Mouse (Mus musculus) ES-E14 (cell line): ENCODE measurements around the gene Gm13889.

ENCODE experiments used
- CHD2 ChIP-seq: IDR thresholded peaks from 2 replicates; pipeline ENCODE4 v1.6.1; 2014; ENCODE audit warnings: mild to moderate bottlenecking, low read depth, low read length, inconsistent platforms
- HCFC1 ChIP-seq: IDR thresholded peaks from 2 replicates; pipeline ENCODE4 v1.6.1; 2012; ENCODE audit warnings: low read length, inconsistent platforms, borderline replicate concordance; ENCODE audit not compliant: insufficient read depth
- MAFK ChIP-seq: IDR thresholded peaks from 2 replicates; pipeline ENCODE4 v1.6.1; 2014; ENCODE audit warnings: mild to moderate bottlenecking, low read depth, low read length, inconsistent platforms; ENCODE audit not compliant: insufficient read depth
- ZC3H11A ChIP-seq: IDR thresholded peaks from 2 replicates; pipeline ENCODE4 v1.6.1; 2012; ENCODE audit warnings: low read depth, mild to moderate bottlenecking, inconsistent platforms, low read length, borderline replicate concordance
- ZNF384 ChIP-seq: IDR thresholded peaks from 2 replicates; pipeline ENCODE4 v1.6.1; 2012; ENCODE audit warnings: low read depth, low read length, inconsistent platforms

GRCm38 (mm10) chr2:93991336-93991735 is 34.3 kb upstream of the Gm13889 start:
- TF ChIP-seq CHD2 (no peak), ZC3H11A (no peak), MAFK (no peak), ZNF384 (no peak), HCFC1 (no peak)
